Mouse (Mus musculus) intestine, embryonic 16.5 days (tissue): ENCODE measurements around the gene Sh3tc1. TPM values are rescaled to one million over a fixed set of nuclear protein-coding genes. Genes with fewer than 3 reads are reported as not detected.

Experiments
- ATAC-seq: fragments of 200-750 bp; cut with Nextera tagmentation; 2 replicates; pipeline ENCODE4 v1.8.0; 2017; ENCODE audit warnings: moderate TSS enrichment, moderate library complexity
- H3K27ac ChIP-seq: fragments of 300-500 bp; sonication (generic); 2 replicates; pipeline ENCODE4 v1.5.1; 2014; ENCODE audit warnings: mild to moderate bottlenecking, low read length
- H3K27me3 ChIP-seq: fragments of 300-500 bp; sonication (generic); replicated peaks from 2 replicates; pipeline ENCODE4 v1.6.1; 2014; ENCODE audit warnings: low read length, control low read depth, mixed read lengths; ENCODE audit not compliant: control insufficient read depth, insufficient read depth
- H3K36me3 ChIP-seq: fragments of 300-500 bp; sonication (generic); 2 replicates; pipeline ENCODE4 v1.6.1; 2014; ENCODE audit warnings: low read length, control low read depth; ENCODE audit not compliant: control insufficient read depth, insufficient read depth
- H3K4me1 ChIP-seq: fragments of 300-500 bp; sonication (generic); 2 replicates; pipeline ENCODE4 v1.6.1; 2014; ENCODE audit warnings: low read length, control low read depth, mixed read lengths; ENCODE audit not compliant: control insufficient read depth, insufficient read depth
- H3K4me2 ChIP-seq: fragments of 300-500 bp; sonication (generic); 2 replicates; pipeline ENCODE4 v1.6.1; 2014; ENCODE audit warnings: low read depth, low read length, control low read depth
- H3K4me3 ChIP-seq: fragments of 300-500 bp; sonication (generic); 2 replicates; pipeline ENCODE4 v1.5.1; 2014; ENCODE audit warnings: mild to moderate bottlenecking, low read length
- H3K9ac ChIP-seq: fragments of 300-500 bp; sonication (generic); 2 replicates; pipeline ENCODE4 v1.6.1; 2014; ENCODE audit warnings: low read depth, low read length
- H3K9me3 ChIP-seq: fragments of 300-500 bp; sonication (generic); 2 replicates; pipeline ENCODE4 v1.6.1; 2016; ENCODE audit warnings: low read length, control low read depth; ENCODE audit not compliant: control insufficient read depth
- WGBS: fragments of 180-500 bp; shearing (Covaris S2); extraction: QIAGEN DNeasy Blood & Tissue Kit; methylation state at CpG from one replicate; pipeline ENCODE4 v1.1.7; 2014; 5-methylcytosine and 5-hydroxymethylcytosine counted together
- polyA plus RNA-seq: library from polyadenylated mRNA; unstranded; fragments of >200 nt; fragmentation: Nextera tagmentation; extraction: Ambion mirVana; gene quantifications from 2 replicates; pipeline ENCODE4 v1.2.1, GENCODE M21; 2015

The Sh3tc1 gene
- polyA plus RNA-seq, 1 experiment from 2014 or later = 18.4 TPM

- 92% methylated on average over 13 of the region's 13 CpGs for WGBS
Observed at GRCm38 (mm10) chr5:35652872-35653271, 86.9 kb downstream of the Sh3tc1 start.

GRCm38 (mm10) chr5:35652319-35652718 lies 87.5 kb downstream of the Sh3tc1 start:
- Histone ChIP-seq H3K9ac (no peak overlapping the region), H3K4me2 (no peak overlapping the region), H3K27me3 (no peaks in the 10 kb centered on the region), H3K4me3 (no peak overlapping the region), H3K36me3 (no peaks in the 10 kb centered on the region), H3K4me1 (peaks cover 6% of the 10 kb centered on the region; the same call in 1 of the 2 replicates), H3K9me3 (no peaks in the 10 kb centered on the region), H3K27ac (no peak overlapping the region)
- WGBS = 86% methylated on average over 3 of the region's 3 CpGs
- ATAC-seq = no peak

More at GRCm38 (mm10) chr5:35652872-35653271, 86.9 kb downstream of the Sh3tc1 start:
- H3K4me2 ChIP-seq = no peak overlapping the region
- H3K27me3 ChIP-seq = no peaks in the 10 kb centered on the region
- no peaks in the 10 kb centered on the region for H3K36me3 ChIP-seq
- H3K9me3 ChIP-seq = no peaks in the 10 kb centered on the region
- H3K4me1 ChIP-seq = 0 out of 2 replicates have a peak, but pooled peaks cover under 1% of the 10 kb centered on the region
- no peak overlapping the region for H3K4me3 ChIP-seq
- no peak for ATAC-seq
- no peak overlapping the region for H3K9ac ChIP-seq
- no peak overlapping the region for H3K27ac ChIP-seq

DNA sequence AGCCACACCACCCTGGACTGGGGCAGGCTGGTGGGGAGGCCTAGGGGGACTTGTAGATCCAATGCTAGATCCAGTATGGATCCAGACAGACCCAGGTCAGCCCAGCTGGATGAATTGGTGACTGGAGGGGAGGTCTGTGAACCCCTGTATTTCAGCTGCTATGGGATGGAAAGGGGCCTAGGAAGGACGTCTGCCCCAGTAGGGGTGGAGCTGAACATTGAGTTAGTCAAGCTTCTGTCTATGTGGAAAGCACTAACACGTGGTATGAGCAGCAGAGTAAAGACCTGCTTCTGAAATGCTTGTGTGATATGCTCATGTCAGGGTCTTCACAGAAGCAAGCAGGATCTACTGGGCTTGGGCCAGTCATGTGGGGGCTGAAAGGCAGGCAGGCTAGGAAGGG lies 91.6 kb downstream of the Sh3tc1 start:
- ATAC-seq = no peak
- H3K27me3 ChIP-seq = no peaks in the 10 kb centered on the region
- no peaks in the 10 kb centered on the region for H3K36me3 ChIP-seq
- H3K27ac ChIP-seq = peak overlapping the region; percentile 80; the same call in 1 of the 2 replicates
- no peaks in the 10 kb centered on the region for H3K9me3 ChIP-seq
- 51% methylated on average over 2 of the region's 2 CpGs for WGBS
- H3K4me3 ChIP-seq = no peak overlapping the region
- H3K4me2 ChIP-seq = no peak overlapping the region
- H3K4me1 ChIP-seq = peaks cover 23% of the 10 kb centered on the region
- H3K9ac ChIP-seq = no peak overlapping the region

GRCm38 (mm10) chr5:35647562-35647961 lies 92.2 kb downstream of the Sh3tc1 start:
- Histone ChIP-seq H3K27ac (peak overlapping the region; percentile 80), H3K27me3 (no peaks in the 10 kb centered on the region), H3K9ac (no peak overlapping the region; the same call in 1 of the 2 replicates), H3K9me3 (no peaks in the 10 kb centered on the region), H3K4me2 (no peak overlapping the region), H3K36me3 (no peaks in the 10 kb centered on the region), H3K4me1 (peaks cover 26% of the 10 kb centered on the region), H3K4me3 (no peak overlapping the region)
- peak; percentile 77 for ATAC-seq
- WGBS = 41% methylated on average over 4 of the region's 4 CpGs

Other genes with a start within 250 kb of the Sh3tc1 start
- 13.6 and 14.0 TPM in 2 replicates for gene Cpz, start 214.3 kb downstream of the Sh3tc1 start, polyA plus RNA-seq
- gene Trmt44, start 164.9 kb downstream of the Sh3tc1 start, polyA plus RNA-seq = 9.3 and 9.4 TPM in 2 replicates
- gene Acox3, start 156.9 kb downstream of the Sh3tc1 start, polyA plus RNA-seq = 16.1 and 23.2 TPM in 2 replicates
- 53.5 and 58.1 TPM in 2 replicates for gene Htra3, start 60.2 kb downstream of the Sh3tc1 start, polyA plus RNA-seq
- 5.4 and 5.7 TPM in 2 replicates for gene Ablim2, start 17.9 kb upstream of the Sh3tc1 start, polyA plus RNA-seq
- 12.6 and 13.3 TPM in 2 replicates for gene Afap1, start 153.3 kb upstream of the Sh3tc1 start, polyA plus RNA-seq